Mouse (Mus musculus): ENCODE measurements around the gene H2-T23.
"Not testable (repeated sequence)": the region's sequence is repeated elsewhere in the genome, so short reads cannot be mapped to it uniquely, and the experiment has no call there.

The H2-T23 gene

DNA sequence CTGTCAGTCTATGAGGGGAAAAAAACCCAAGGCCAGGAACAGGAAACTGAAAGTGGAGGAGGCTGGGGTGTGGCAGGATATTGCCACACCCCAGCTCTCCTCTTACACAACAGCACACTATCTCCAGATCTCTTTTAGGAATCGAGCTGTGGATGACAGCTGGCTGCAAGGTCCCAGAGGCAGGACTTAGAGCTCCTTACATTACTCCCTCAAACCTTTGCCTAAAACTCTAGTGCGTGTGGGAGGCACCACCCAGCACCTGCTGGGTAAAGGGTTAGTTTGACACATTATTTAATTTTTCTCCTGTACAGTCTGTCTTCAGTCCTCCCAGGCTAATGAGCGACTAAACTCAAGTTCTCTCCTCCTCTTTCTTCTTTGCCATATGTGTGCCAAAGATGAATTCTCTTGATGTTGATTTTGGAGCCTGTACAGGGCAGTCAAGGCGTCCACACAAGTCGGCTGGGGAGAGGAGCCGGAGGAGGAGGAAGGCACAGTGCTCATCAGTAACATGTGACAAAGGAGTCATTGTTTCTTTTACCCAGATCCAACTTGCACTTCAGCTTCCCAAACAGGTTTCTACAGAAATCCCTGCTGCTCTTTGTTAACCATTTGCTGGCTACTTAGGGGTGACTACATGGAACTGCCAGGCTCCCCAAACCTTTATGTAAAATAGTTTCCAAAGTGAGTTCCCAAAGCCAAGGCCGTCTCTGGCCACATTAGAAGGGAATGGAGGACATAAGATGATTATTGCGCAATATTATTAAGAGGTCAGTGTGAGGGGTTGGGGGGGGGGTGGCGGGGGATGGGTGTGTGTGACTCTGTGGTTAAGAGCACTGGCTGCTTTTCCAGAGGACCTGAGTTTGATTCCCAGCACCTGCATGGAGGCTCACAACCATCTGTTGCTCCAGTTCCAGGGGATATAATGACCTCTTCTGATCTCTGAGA lies 8.7 kb downstream of the H2-T23 start:
- DNase-seq (ENCODE audit: low read depth, low spot score) = no peak

- DNase-seq (ENCODE audit: low read depth, low spot score) = no peak
Observed at GRCm38 (mm10) chr17:36022922-36023321, 9.7 kb downstream of the H2-T23 start.

- DNase-seq (ENCODE audit: low read depth, low spot score) = no peak
Observed at GRCm38 (mm10) chr17:36022098-36022497, 10.6 kb downstream of the H2-T23 start.

DNA sequence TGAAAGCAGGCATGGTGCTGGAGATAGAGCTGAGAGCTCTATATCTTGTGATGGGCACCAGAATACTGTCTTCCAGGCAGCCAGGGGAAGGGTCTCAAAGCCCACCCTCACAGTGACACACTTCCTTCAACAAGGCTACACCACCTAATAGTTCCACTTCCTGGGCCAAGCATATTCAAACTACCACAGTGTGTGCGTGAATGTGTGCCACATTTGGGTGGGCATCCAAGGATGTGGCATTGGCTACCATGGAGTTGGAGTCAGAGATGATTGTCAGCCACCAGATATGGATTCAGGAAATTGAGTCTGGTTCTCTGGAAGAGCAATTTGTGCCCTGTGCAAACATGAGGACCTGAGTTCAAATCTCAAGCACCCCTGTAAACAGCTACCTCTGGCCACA lies 11.3 kb downstream of the H2-T23 start:
- DNase-seq (ENCODE audit: low read depth, low spot score) = no peak

DNA sequence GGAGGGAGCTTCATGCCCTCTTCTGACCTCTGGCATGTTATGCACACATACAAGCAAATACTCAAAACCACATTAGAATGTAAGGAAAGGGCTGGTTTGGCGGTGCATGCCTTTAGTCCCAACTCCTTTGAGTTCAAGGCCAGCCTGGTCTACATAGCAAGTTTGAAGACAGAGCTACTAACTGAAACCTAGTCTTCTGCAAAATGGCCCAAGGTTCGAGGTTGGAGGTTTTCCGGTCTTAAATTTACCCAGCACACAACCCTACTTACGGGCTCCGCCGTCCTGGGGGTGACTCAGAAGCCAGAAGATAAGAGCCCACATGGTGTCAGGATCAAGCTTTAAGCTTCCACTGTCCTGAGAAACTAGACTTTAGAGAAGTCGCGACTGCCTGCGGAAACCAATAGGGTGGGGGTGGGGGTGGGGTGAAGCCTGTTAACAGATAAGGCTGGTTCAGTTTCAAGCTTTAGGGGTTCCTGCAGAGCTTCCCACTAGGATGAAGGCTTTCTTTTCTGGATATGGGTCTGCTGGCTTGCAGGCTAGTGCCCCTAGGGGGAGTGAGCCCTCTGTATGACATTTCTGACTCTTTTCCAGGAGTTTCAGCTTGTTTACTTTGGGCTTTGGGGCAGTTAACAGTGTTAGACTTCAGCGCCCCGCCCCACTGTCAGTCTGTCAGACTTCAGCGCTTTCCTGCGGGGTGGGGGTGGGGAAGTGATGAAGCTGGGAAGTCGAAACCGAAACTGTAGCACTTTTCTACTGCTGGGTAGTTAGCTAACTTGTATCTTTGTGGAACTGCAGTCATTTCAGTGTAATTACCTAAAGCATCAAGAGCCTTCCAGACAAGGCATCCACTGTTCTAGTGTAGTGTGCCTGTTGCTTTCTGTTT lies 12.2 kb downstream of the H2-T23 start, which contains the start of gene H2-T24:
TSS of gene H2-T24 (minus strand) at position 370 of the 883 bp plus-strand sequence.
- no peak for DNase-seq (ENCODE audit: low read depth, low spot score)

GRCm38 (mm10) chr17:36019519-36019918 lies 13.1 kb downstream of the H2-T23 start:
- no peak for DNase-seq (ENCODE audit: low read depth, low spot score)

- DNase-seq (ENCODE audit: low read depth, low spot score) = no peak
Observed at GRCm38 (mm10) chr17:36018979-36019378, 13.7 kb downstream of the H2-T23 start.

DNA sequence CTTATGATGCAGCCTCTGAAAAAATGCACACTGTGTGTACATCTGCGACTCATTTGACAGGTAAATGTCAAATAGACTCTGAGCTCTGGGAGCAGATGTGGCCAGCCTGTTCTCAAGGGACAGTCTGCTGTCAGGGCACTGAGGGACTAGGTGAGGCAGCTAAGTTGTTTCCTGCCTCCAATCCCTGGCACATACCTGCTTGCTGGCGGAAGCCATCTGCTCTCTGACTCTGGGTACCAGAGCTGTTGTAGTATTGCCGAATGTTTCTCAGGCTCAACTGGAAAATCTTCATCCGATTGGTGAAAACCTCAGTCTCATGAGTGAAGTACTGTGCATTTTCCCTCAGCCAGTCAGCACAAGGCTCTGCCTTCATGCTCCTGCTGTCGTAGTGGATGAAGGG lies 15.6 kb downstream of the H2-T23 start:
- no peak for DNase-seq (ENCODE audit: low read depth, low spot score)

GRCm38 (mm10) chr17:36014977-36015376 lies 17.7 kb downstream of the H2-T23 start:
- no peak for DNase-seq (ENCODE audit: low read depth, low spot score)

DNA sequence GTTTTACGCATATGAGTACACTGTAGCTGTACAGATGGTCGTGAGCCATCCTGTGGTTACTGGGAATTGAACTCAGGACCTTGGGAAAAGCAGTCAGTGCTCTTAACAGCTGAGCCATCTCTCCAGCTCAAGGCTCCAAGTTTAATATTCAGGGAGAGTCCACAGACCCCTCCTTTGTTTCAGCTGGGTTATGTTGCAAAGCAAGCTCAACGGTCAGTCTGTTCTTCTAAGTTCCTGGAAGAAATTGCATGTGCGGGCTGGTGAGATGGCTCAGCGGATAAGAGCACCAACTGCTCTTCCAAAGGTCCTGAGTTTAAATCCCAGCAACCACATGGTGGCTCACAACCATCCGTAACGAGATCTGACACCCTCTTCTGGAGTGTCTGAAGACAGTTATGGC lies 28.2 kb downstream of the H2-T23 start:
- DNase-seq (ENCODE audit: low read depth, low spot score) = not testable (repeated sequence)

GRCm38 (mm10) chr17:36003331-36003730 lies 29.3 kb downstream of the H2-T23 start:
- DNase-seq (ENCODE audit: low read depth, low spot score) = no peak

GRCm38 (mm10) chr17:36001966-36002365 lies 30.7 kb downstream of the H2-T23 start:
- no peak for DNase-seq (ENCODE audit: low read depth, low spot score)

DNA sequence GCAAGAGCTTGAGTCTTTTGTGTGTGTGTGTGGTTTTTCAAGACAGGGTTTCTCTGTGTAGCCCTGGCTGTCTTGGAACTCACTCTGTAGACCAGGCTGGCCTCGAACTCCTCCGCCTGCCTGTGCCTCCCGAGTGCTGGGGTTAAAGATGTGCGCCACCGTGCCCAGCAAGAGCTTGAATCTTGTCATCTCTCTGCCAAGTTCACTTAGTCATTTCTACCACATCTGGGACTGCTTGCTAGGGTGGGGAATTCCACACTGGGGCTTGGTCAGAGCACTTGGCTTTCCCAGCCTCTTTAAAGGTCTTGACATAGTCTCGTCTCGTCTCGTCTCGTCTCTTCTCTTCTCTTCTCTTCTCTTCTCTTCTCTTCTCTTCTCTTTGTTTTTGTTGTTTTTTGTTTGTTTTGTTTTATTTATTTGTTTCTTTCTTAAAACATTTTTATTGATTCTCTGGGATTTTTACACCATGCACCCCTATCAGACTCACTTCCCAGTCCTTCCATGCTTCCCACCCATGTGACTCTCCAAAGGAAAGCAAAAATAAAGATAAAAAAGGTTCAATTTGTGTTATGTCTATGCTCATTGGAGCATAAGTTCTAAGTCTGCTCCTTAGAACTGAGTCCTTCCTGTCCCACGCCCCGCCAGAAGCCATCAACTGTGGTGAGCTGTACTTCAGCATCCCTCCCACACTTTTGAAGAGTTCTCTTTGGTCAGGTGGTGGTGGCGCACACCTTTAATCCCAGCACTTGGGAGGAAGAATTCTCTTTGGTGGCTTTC lies 31.3 kb downstream of the H2-T23 start:
- no peak for DNase-seq (ENCODE audit: low read depth, low spot score)

GRCm38 (mm10) chr17:36000349-36000748 lies 32.3 kb downstream of the H2-T23 start:
- no peak for DNase-seq (ENCODE audit: low read depth, low spot score)

GRCm38 (mm10) chr17:35999356-35999755 lies 33.3 kb downstream of the H2-T23 start:
- no peak for DNase-seq (ENCODE audit: low read depth, low spot score)

GRCm38 (mm10) chr17:35998545-35999305 lies 33.9 kb downstream of the H2-T23 start:
- no peak for DNase-seq (ENCODE audit: low read depth, low spot score)

DNA sequence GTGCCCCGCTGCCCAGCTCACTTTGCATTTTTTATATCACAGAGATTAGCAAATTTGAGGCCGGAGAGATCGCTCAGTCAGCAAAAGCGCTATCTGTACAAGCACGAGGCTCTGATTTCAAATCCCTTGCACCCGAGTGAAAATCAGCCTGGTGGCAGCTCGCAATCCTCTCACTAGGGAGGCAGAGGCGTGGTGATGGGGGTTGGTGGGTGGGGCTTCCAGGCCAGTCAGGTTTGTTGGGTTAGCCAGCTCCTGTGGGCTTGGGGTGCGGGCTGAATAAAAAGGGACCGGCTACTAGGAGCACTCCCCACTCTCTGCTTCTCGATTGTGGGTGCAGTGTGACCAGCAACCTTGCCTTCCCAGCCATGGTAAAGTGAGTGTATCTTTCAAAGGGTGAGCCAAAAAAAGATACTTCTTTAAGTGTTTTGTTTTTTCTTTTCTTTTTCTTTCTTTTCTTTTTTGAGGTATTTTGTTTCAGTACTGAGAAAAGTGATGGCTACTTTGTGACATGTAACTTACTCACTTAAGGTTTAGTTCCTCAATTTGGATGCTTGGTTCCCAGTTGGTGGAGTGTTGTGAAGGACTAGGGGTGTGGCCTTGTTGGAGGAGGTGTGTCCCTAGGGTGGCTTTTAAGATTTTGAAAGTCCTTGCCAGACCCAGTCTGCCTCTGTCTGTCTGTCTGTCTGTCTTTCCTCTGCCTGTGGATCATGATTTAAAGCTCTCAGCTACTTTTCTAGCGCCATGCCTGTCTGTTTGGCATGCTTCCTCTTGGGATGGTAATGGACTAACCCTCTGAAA lies 34.7 kb downstream of the H2-T23 start:
- no peak for DNase-seq (ENCODE audit: low read depth, low spot score)

- peak; percentile 89 for DNase-seq (ENCODE audit: low read depth, low spot score)
Observed at GRCm38 (mm10) chr17:35996949-35997348, 35.7 kb downstream of the H2-T23 start.

- no peak for DNase-seq (ENCODE audit: low read depth, low spot score)
Observed at GRCm38 (mm10) chr17:35994879-35995240, 37.8 kb downstream of the H2-T23 start.

Data from WW6 (cell line).